Mouse (Mus musculus) left cerebral cortex, postnatal 4 days (tissue): ENCODE results near the gene Pck2. TPM values are rescaled to one million over a fixed set of nuclear protein-coding genes. Genes with fewer than 3 reads are reported as not detected.

Experiments used
- DNase-seq: peaks from one replicate; pipeline ENCODE4 v3.0.0-alpha.2; 2022
- intact Hi-C: fragments of 180-260 bp; cut with DNase I; formaldehyde crosslinking; loops from one replicate; pipeline ENCODE4 v1.15.1; 2025
- total RNA-seq, 2 experiments: library from RNA; stranded (reverse); gene quantifications; 2 replicates each; pipeline ENCODE4 v1.2.3; 2021

The Pck2 gene
- total RNA-seq = 10 to 100 TPM; 13.6 to 14.3 TPM

GRCm38 (mm10) chr14:55540067-55540786 is at the start of gene Pck2:
TSS of gene Pck2 (plus strand) at chr14:55540266.
- peak; percentile 82 for DNase-seq
- intact Hi-C loops = no loop called here

- intact Hi-C loops = loop anchor here (10.0 kb wide), 1 partner anchor 336 kb away; no protein-coding TSS in a partner anchor
- DNase-seq = peak; percentile 90
Measured at GRCm38 (mm10) chr14:55490361-55491201, 49.5 kb upstream of the Pck2 start, which contains the start of gene Carmil3. TSS of gene Carmil3 (plus strand) at chr14:55490651.

GRCm38 (mm10) chr14:55491291-55491833 is 48.7 kb upstream of the Pck2 start:
- DNase-seq = peak; percentile 74
- intact Hi-C loops = loop anchor here (10.0 kb wide), 1 partner anchor 337 kb away; no protein-coding TSS in a partner anchor

GRCm38 (mm10) chr14:55492103-55492502 is 48.0 kb upstream of the Pck2 start:
- no peak for DNase-seq
- intact Hi-C loops = loop anchor here (10.0 kb wide), 1 partner anchor 337 kb away; no protein-coding TSS in a partner anchor

- intact Hi-C loops = loop anchor here (10.0 kb wide), 1 partner anchor 341 kb away; no protein-coding TSS in a partner anchor
- DNase-seq = no peak
Measured at GRCm38 (mm10) chr14:55495509-55496240, 44.4 kb upstream of the Pck2 start.

- intact Hi-C loops = loop anchor here (10.0 kb wide), 1 partner anchor 342 kb away; no protein-coding TSS in a partner anchor
- no peak for DNase-seq
Measured at GRCm38 (mm10) chr14:55496761-55497448, 43.2 kb upstream of the Pck2 start.

- intact Hi-C loops = loop anchor here (10.0 kb wide), 1 partner anchor 343 kb away; no protein-coding TSS in a partner anchor
- peak; percentile 90 for DNase-seq
Measured at GRCm38 (mm10) chr14:55497449-55497821, 42.6 kb upstream of the Pck2 start.

GRCm38 (mm10) chr14:55505612-55506011 is 34.5 kb upstream of the Pck2 start:
- DNase-seq = no peak
- intact Hi-C loops = no loop called here

- no peak for DNase-seq
- intact Hi-C loops = no loop called here
Measured at GRCm38 (mm10) chr14:55507801-55508200, 32.3 kb upstream of the Pck2 start.

GRCm38 (mm10) chr14:55509540-55509939 is 30.5 kb upstream of the Pck2 start:
- intact Hi-C loops = no loop called here
- no peak for DNase-seq

GRCm38 (mm10) chr14:55510125-55510731 is 29.8 kb upstream of the Pck2 start, which contains the start of gene Cpne6:
TSS of gene Cpne6 (plus strand) at chr14:55510445.
- intact Hi-C loops = no loop called here
- no peak for DNase-seq

GRCm38 (mm10) chr14:55511037-55511436 is 29.0 kb upstream of the Pck2 start:
- intact Hi-C loops = no loop called here
- DNase-seq = no peak

- intact Hi-C loops = no loop called here
Measured at GRCm38 (mm10) chr14:55513927-55514326, 26.1 kb upstream of the Pck2 start.

GRCm38 (mm10) chr14:55515846-55516245 is 24.2 kb upstream of the Pck2 start:
- no peak for DNase-seq
- intact Hi-C loops = no loop called here

More at GRCm38 (mm10) chr14:55513927-55514326, 26.1 kb upstream of the Pck2 start:
- DNase-seq = no peak

GRCm38 (mm10) chr14:55518897-55519296 is 21.2 kb upstream of the Pck2 start:
- intact Hi-C loops = no loop called here
- DNase-seq = peak; percentile 86

GRCm38 (mm10) chr14:55519604-55520003 is 20.5 kb upstream of the Pck2 start:
- DNase-seq = no peak
- intact Hi-C loops = no loop called here

- intact Hi-C loops = no loop called here
- peak; percentile 83 for DNase-seq
Measured at GRCm38 (mm10) chr14:55520451-55521361, 19.4 kb upstream of the Pck2 start.

GRCm38 (mm10) chr14:55524062-55524461 is 16.0 kb upstream of the Pck2 start:
- intact Hi-C loops = no loop called here
- DNase-seq = no peak
